Mouse (Mus musculus): ENCODE results near the gene Sprr2k. TPM values are rescaled to one million over a fixed set of nuclear protein-coding genes. Genes with fewer than 3 reads are reported as not detected.

Gene Sprr2k
- not detected in 2 replicates for polyA plus RNA-seq (2011; ENCODE audit: insufficient read depth, insufficient read length, low replicate concordance, missing spikeins)

- TF ChIP-seq POLR2A (IDR thresholded peaks at IDR 0.05; ENCODE audit: borderline replicate concordance, control insufficient read depth, low read depth, low read length) = no peak
- TF ChIP-seq CTCF (IDR thresholded peaks at IDR 0.05; ENCODE audit: control insufficient read depth, insufficient read depth, low read length) = no peak
- Histone ChIP-seq H3K4me3 (replicated peaks; ENCODE audit: control insufficient read depth, low read depth, low read length) (no peak within 1 kb of the TSS), H3K4me1 (ENCODE audit: control insufficient read depth, insufficient read depth, low read length) (no peaks in the 10 kb centered on the region), H3K27ac (ENCODE audit: control insufficient read depth, insufficient read depth, low read depth, low read length, poor library complexity) (no peak within 1 kb of the TSS)
- 75% methylated on average over 2 of the region's 2 CpGs for WGBS
These were observed at the start of gene Sprr2k for GRCm38 (mm10) chr3:92432282-92432681. TSS of gene Sprr2k (plus strand) at chr3:92432582.

- no peak within 1 kb of the TSS for H3K4me3 ChIP-seq (replicated peaks; ENCODE audit: control insufficient read depth, low read depth, low read length)
- 65% methylated on average over 1 of the region's 1 CpGs for WGBS
- H3K4me1 ChIP-seq (ENCODE audit: control insufficient read depth, insufficient read depth, low read length) = no peaks in the 10 kb centered on the region
- no peak for TF ChIP-seq CTCF (IDR thresholded peaks at IDR 0.05; ENCODE audit: control insufficient read depth, insufficient read depth, low read length)
- TF ChIP-seq POLR2A (IDR thresholded peaks at IDR 0.05; ENCODE audit: borderline replicate concordance, control insufficient read depth, low read depth, low read length) = no peak
- no peak within 1 kb of the TSS for H3K27ac ChIP-seq (ENCODE audit: control insufficient read depth, insufficient read depth, low read depth, low read length, poor library complexity)
These were observed 47.0 kb upstream of the Sprr2k start, which contains the start of gene Sprr2h for GRCm38 (mm10) chr3:92385385-92385784. TSS of gene Sprr2h (plus strand) at chr3:92385685.

GRCm38 (mm10) chr3:92394301-92394700, 38.1 kb upstream of the Sprr2k start:
- H3K27ac ChIP-seq (ENCODE audit: control insufficient read depth, insufficient read depth, low read depth, low read length, poor library complexity) = no peak overlapping the region
- WGBS = 16% methylated on average over 1 of the region's 1 CpGs
- TF ChIP-seq POLR2A (IDR thresholded peaks at IDR 0.05; ENCODE audit: borderline replicate concordance, control insufficient read depth, low read depth, low read length) (no peak), CTCF (IDR thresholded peaks at IDR 0.05; ENCODE audit: control insufficient read depth, insufficient read depth, low read length) (no peak)
- H3K4me1 ChIP-seq (ENCODE audit: control insufficient read depth, insufficient read depth, low read length) = no peaks in the 10 kb centered on the region
- H3K4me3 ChIP-seq (replicated peaks; ENCODE audit: control insufficient read depth, low read depth, low read length) = no peak overlapping the region

- WGBS = 75% methylated on average over 2 of the region's 2 CpGs
- no peak within 1 kb of the TSS for H3K27ac ChIP-seq (ENCODE audit: control insufficient read depth, insufficient read depth, low read depth, low read length, poor library complexity)
- no peak within 1 kb of the TSS for H3K4me3 ChIP-seq (replicated peaks; ENCODE audit: control insufficient read depth, low read depth, low read length)
- H3K4me1 ChIP-seq (ENCODE audit: control insufficient read depth, insufficient read depth, low read length) = no peaks in the 10 kb centered on the region
- TF ChIP-seq CTCF (IDR thresholded peaks at IDR 0.05; ENCODE audit: control insufficient read depth, insufficient read depth, low read length) = no peak
- TF ChIP-seq POLR2A (IDR thresholded peaks at IDR 0.05; ENCODE audit: borderline replicate concordance, control insufficient read depth, low read depth, low read length) = no peak
These were observed 24.7 kb upstream of the Sprr2k start, which contains the start of gene Sprr2i for GRCm38 (mm10) chr3:92407691-92408090. TSS of gene Sprr2i (plus strand) at chr3:92407991.

- 84% methylated on average over 2 of the region's 2 CpGs for WGBS
- TF ChIP-seq CTCF (IDR thresholded peaks at IDR 0.05; ENCODE audit: control insufficient read depth, insufficient read depth, low read length) (no peak), POLR2A (IDR thresholded peaks at IDR 0.05; ENCODE audit: borderline replicate concordance, control insufficient read depth, low read depth, low read length) (no peak)
- Histone ChIP-seq H3K27ac (ENCODE audit: control insufficient read depth, insufficient read depth, low read depth, low read length, poor library complexity) (no peak within 1 kb of the TSS), H3K4me3 (replicated peaks; ENCODE audit: control insufficient read depth, low read depth, low read length) (no peak within 1 kb of the TSS), H3K4me1 (ENCODE audit: control insufficient read depth, insufficient read depth, low read length) (no peaks in the 10 kb centered on the region)
These were observed 14.6 kb upstream of the Sprr2k start, which contains the start of gene Sprr2j-ps for GRCm38 (mm10) chr3:92417782-92418181. TSS of gene Sprr2j-ps (plus strand) at chr3:92418082.

GRCm38 (mm10) chr3:92429323-92429722, 3.1 kb upstream of the Sprr2k start, which contains the start of gene Gm9774:
TSS of gene Gm9774 (minus strand) at chr3:92429423.
- H3K27ac ChIP-seq (ENCODE audit: control insufficient read depth, insufficient read depth, low read depth, low read length, poor library complexity) = no peak within 1 kb of the TSS
- TF ChIP-seq POLR2A (IDR thresholded peaks at IDR 0.05; ENCODE audit: borderline replicate concordance, control insufficient read depth, low read depth, low read length) (no peak), CTCF (IDR thresholded peaks at IDR 0.05; ENCODE audit: control insufficient read depth, insufficient read depth, low read length) (no peak)
- no peaks in the 10 kb centered on the region for H3K4me1 ChIP-seq (ENCODE audit: control insufficient read depth, insufficient read depth, low read length)
- 86% methylated on average over 6 of the region's 6 CpGs for WGBS
- no peak within 1 kb of the TSS for H3K4me3 ChIP-seq (replicated peaks; ENCODE audit: control insufficient read depth, low read depth, low read length)

GRCm38 (mm10) chr3:92438689-92439088, 6.3 kb downstream of the Sprr2k start, which contains the start of gene Sprr1b:
TSS of gene Sprr1b (minus strand) at chr3:92438789.
- Histone ChIP-seq H3K4me3 (replicated peaks; ENCODE audit: control insufficient read depth, low read depth, low read length) (no peak within 1 kb of the TSS), H3K4me1 (ENCODE audit: control insufficient read depth, insufficient read depth, low read length) (no peaks in the 10 kb centered on the region), H3K27ac (ENCODE audit: control insufficient read depth, insufficient read depth, low read depth, low read length, poor library complexity) (no peak within 1 kb of the TSS)
- 84% methylated on average over 3 of the region's 3 CpGs for WGBS
- no peak for TF ChIP-seq CTCF (IDR thresholded peaks at IDR 0.05; ENCODE audit: control insufficient read depth, insufficient read depth, low read length)

GRCm38 (mm10) chr3:92440177-92440576, 7.8 kb downstream of the Sprr2k start:
- Histone ChIP-seq H3K4me3 (replicated peaks; ENCODE audit: control insufficient read depth, low read depth, low read length) (no peak overlapping the region), H3K27ac (ENCODE audit: control insufficient read depth, insufficient read depth, low read depth, low read length, poor library complexity) (no peak overlapping the region), H3K4me1 (ENCODE audit: control insufficient read depth, insufficient read depth, low read length) (no peaks in the 10 kb centered on the region)
- TF ChIP-seq POLR2A (IDR thresholded peaks at IDR 0.05; ENCODE audit: borderline replicate concordance, control insufficient read depth, low read depth, low read length) (no peak), CTCF (IDR thresholded peaks at IDR 0.05; ENCODE audit: control insufficient read depth, insufficient read depth, low read length) (no peak)
- 76% methylated on average over 3 of the region's 3 CpGs for WGBS

GRCm38 (mm10) chr3:92455151-92455550, 22.8 kb downstream of the Sprr2k start:
- H3K4me3 ChIP-seq (replicated peaks; ENCODE audit: control insufficient read depth, low read depth, low read length) = no peak overlapping the region

More at GRCm38 (mm10) chr3:92455151-92455550, 22.8 kb downstream of the Sprr2k start:
- no peak overlapping the region for H3K27ac ChIP-seq (ENCODE audit: control insufficient read depth, insufficient read depth, low read depth, low read length, poor library complexity)
- H3K4me1 ChIP-seq (ENCODE audit: control insufficient read depth, insufficient read depth, low read length) = no peaks in the 10 kb centered on the region
- 78% methylated on average over 5 of the region's 5 CpGs for WGBS
- TF ChIP-seq CTCF (IDR thresholded peaks at IDR 0.05; ENCODE audit: control insufficient read depth, insufficient read depth, low read length) = no peak
- no peak for TF ChIP-seq POLR2A (IDR thresholded peaks at IDR 0.05; ENCODE audit: borderline replicate concordance, control insufficient read depth, low read depth, low read length)

Data from bone marrow, adult 2 months (tissue).